Mouse (Mus musculus): ENCODE measurements at regions not wholly inside any gene's neighbourhood (a gene's known extent, or its start where the extent isn't known, plus 50 kb on each side); places are given as distances from the start of the nearest gene placed in this dataset.

DNA sequence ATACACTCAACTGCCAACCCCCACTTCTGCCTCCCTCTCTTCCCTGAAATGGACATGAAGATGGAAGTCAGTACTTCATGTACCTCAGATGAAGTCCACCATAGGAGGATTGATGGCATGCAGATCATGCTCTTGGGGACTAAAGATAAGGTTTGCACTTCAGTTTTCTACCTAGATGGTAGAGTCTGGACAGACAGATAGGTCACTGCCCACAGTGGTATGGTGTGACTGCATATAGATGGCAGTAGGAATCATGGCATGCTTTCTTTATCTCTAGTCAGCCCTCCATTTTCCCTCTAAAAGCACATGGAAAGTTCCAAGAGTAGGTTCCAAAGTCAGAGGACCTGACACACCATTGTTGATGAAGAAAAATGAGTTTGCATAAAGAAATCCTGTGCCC is 145.6 kb upstream of the Mocs2 start:
- no peak for TF ChIP-seq CTCF (IDR thresholded peaks at IDR 0.05; ENCODE audit: low read depth)
- no peak for TF ChIP-seq EP300 (optimal IDR thresholded peaks at IDR 0.05)
